Mouse (Mus musculus): ENCODE measurements around the gene Hic1. TPM values are rescaled to one million over a fixed set of nuclear protein-coding genes. Genes with fewer than 3 reads are reported as not detected.

Hic1 gene
- polyA plus RNA-seq, 1 experiment = 14.1 TPM

- no peaks in the 10 kb centered on the region for H3K36me3 ChIP-seq (ENCODE audit: control insufficient read depth, insufficient read depth, low read length)
- no peak overlapping the region for H3K27ac ChIP-seq (ENCODE audit: control insufficient read depth, insufficient read depth, low read length)
- H3K4me1 ChIP-seq (replicated peaks; ENCODE audit: control insufficient read depth, insufficient read depth, low read length) = no peaks in the 10 kb centered on the region
- WGBS = 98% methylated on average over 2 of the region's 2 CpGs
- no peak for DNase-seq
- TF ChIP-seq CTCF (IDR thresholded peaks at IDR 0.05; ENCODE audit: borderline replicate concordance, control insufficient read depth, extremely low read depth, insufficient read depth, low read length, poor library complexity) (no peak), POLR2A (IDR thresholded peaks at IDR 0.05; ENCODE audit: control insufficient read depth, extremely low read depth, insufficient read depth, low read length, poor library complexity) (no peak)
- H3K27me3 ChIP-seq (ENCODE audit: control insufficient read depth, insufficient read depth, low read length) = no peaks in the 10 kb centered on the region
- no peak overlapping the region for H3K4me3 ChIP-seq (ENCODE audit: control insufficient read depth, insufficient read depth, low read length)
Observed at GRCm38 (mm10) chr11:75119298-75119697, 50.0 kb downstream of the Hic1 start.

DNA sequence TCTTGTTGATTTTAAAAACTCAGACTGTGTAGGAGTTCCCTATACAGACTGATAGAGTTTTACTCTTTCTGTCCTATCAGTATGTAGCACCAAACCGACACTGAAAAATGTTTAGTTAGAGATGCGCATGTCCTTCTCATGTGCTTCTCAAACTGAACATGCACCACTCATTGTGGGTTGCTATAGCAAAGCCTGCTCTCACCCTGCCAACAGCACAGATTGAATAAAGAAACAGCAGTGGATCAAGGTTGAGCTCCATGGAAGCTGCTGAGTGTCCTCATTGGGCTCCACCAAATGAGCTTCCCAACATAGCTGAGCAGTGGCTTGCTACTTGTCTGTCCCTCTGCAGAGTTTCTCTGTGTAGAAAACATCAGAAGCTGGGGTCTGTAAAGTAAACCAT is 51.2 kb downstream of the Hic1 start:
- Histone ChIP-seq H3K4me1 (replicated peaks; ENCODE audit: control insufficient read depth, insufficient read depth, low read length) (no peaks in the 10 kb centered on the region), H3K4me3 (ENCODE audit: control insufficient read depth, insufficient read depth, low read length) (no peak overlapping the region), H3K36me3 (ENCODE audit: control insufficient read depth, insufficient read depth, low read length) (no peaks in the 10 kb centered on the region), H3K27me3 (ENCODE audit: control insufficient read depth, insufficient read depth, low read length) (no peaks in the 10 kb centered on the region), H3K27ac (ENCODE audit: control insufficient read depth, insufficient read depth, low read length) (no peak overlapping the region)
- 99% methylated on average over 2 of the region's 2 CpGs for WGBS
- no peak for DNase-seq
- TF ChIP-seq POLR2A (IDR thresholded peaks at IDR 0.05; ENCODE audit: control insufficient read depth, extremely low read depth, insufficient read depth, low read length, poor library complexity) = no peak
- no peak for TF ChIP-seq CTCF (IDR thresholded peaks at IDR 0.05; ENCODE audit: borderline replicate concordance, control insufficient read depth, extremely low read depth, insufficient read depth, low read length, poor library complexity)

DNA sequence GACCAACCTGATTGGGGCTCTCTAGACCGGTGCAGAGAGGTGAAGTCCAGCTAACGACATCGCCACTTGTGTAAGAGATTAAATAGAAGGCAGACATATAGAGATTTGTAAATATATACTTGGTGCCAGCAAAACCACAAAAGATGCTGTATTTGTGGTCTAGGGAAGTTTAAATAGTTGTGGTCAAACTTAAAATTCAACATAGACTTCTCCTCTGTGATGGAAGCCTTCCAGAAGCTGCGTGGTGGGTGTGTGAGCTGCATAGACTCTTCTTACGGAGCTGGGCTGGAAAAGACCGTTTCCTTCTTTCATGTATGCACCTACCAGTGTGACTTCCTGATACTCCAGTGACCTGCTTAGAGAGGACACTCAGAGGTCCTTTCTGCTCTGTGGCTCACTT is 52.9 kb downstream of the Hic1 start:
- no peaks in the 10 kb centered on the region for H3K4me1 ChIP-seq (replicated peaks; ENCODE audit: control insufficient read depth, insufficient read depth, low read length)
- no peaks in the 10 kb centered on the region for H3K36me3 ChIP-seq (ENCODE audit: control insufficient read depth, insufficient read depth, low read length)
- TF ChIP-seq POLR2A (IDR thresholded peaks at IDR 0.05; ENCODE audit: control insufficient read depth, extremely low read depth, insufficient read depth, low read length, poor library complexity) (no peak), CTCF (IDR thresholded peaks at IDR 0.05; ENCODE audit: borderline replicate concordance, control insufficient read depth, extremely low read depth, insufficient read depth, low read length, poor library complexity) (no peak)
- no peaks in the 10 kb centered on the region for H3K27me3 ChIP-seq (ENCODE audit: control insufficient read depth, insufficient read depth, low read length)
- DNase-seq = no peak
- H3K27ac ChIP-seq (ENCODE audit: control insufficient read depth, insufficient read depth, low read length) = no peak overlapping the region
- WGBS = 58% methylated on average over 6 of the region's 6 CpGs
- no peak overlapping the region for H3K4me3 ChIP-seq (ENCODE audit: control insufficient read depth, insufficient read depth, low read length)

Other genes starting within 250 kb of the Hic1 start
- gene Smg6, start 243.7 kb downstream of the Hic1 start, polyA plus RNA-seq (2012; rRNA removed) = 69.4 and 69.7 TPM in 2 replicates
- 6.3 and 7.7 TPM in 2 replicates for gene Srr, start 243.6 kb downstream of the Hic1 start, polyA plus RNA-seq (2012; rRNA removed)
- 37.6 and 48.9 TPM in 2 replicates for gene Ovca2, start 9.3 kb upstream of the Hic1 start, polyA plus RNA-seq (2012; rRNA removed)
- gene Dph1, start 21.7 kb upstream of the Hic1 start, polyA plus RNA-seq (2012; rRNA removed) = 28.3 and 33.8 TPM in 2 replicates
- gene Rtn4rl1, start 24.3 kb upstream of the Hic1 start, polyA plus RNA-seq (2012; rRNA removed) = 15.3 and 15.5 TPM in 2 replicates
- 62.8 and 93.9 TPM in 2 replicates for gene Rpa1, start 178.8 kb upstream of the Hic1 start, polyA plus RNA-seq (2012; rRNA removed)
- gene Smyd4, start 178.9 kb upstream of the Hic1 start, polyA plus RNA-seq (2012; rRNA removed) = 5.6 and 7.8 TPM in 2 replicates